Mouse (Mus musculus): ENCODE data around the gene Cenpf. TPM values are rescaled to one million over a fixed set of nuclear protein-coding genes. Genes with fewer than 3 reads are reported as not detected.

Gene Cenpf
- total RNA-seq, 2 experiments from 2014 or later: 1.0 to 1.1 TPM

- no peak for DNase-seq
Measured at GRCm38 (mm10) chr1:189630026-189630425, 57.9 kb downstream of the Cenpf start.

- no peak for DNase-seq
Measured at GRCm38 (mm10) chr1:189627976-189628768, 59.7 kb downstream of the Cenpf start.

- DNase-seq: no peak
Measured at GRCm38 (mm10) chr1:189624756-189625155, 63.1 kb downstream of the Cenpf start.

GRCm38 (mm10) chr1:189618970-189619740 is 68.7 kb downstream of the Cenpf start:
- no peak for DNase-seq

GRCm38 (mm10) chr1:189617381-189617780 is 70.5 kb downstream of the Cenpf start:
- no peak for DNase-seq

GRCm38 (mm10) chr1:189615246-189615645 is 72.6 kb downstream of the Cenpf start:
- DNase-seq: no peak

- no peak for DNase-seq
Measured at GRCm38 (mm10) chr1:189613076-189613475, 74.8 kb downstream of the Cenpf start.

- DNase-seq: no peak
Measured at GRCm38 (mm10) chr1:189611775-189612174, 76.1 kb downstream of the Cenpf start.

- no peak for DNase-seq
Measured at GRCm38 (mm10) chr1:189608640-189609039, 79.2 kb downstream of the Cenpf start.

- DNase-seq: no peak
Measured at GRCm38 (mm10) chr1:189608039-189608438, 79.8 kb downstream of the Cenpf start.

- no peak for DNase-seq
Measured at GRCm38 (mm10) chr1:189605598-189606126, 82.2 kb downstream of the Cenpf start.

GRCm38 (mm10) chr1:189597096-189597495 is 90.8 kb downstream of the Cenpf start:
- no peak for DNase-seq

Other genes starting within 250 kb of the Cenpf start
- 10 to 100 TPM; 10.7 to 13.9 TPM for gene Ptpn14, start 40.2 kb upstream of the Cenpf start, total RNA-seq (2021)
- gene Smyd2, start 234.3 kb upstream of the Cenpf start, total RNA-seq (2021): 100 to 1,000 TPM; 124 to 197 TPM